Mouse (Mus musculus): ENCODE data around the gene Alk. TPM values are rescaled to one million over a fixed set of nuclear protein-coding genes. Genes with fewer than 3 reads are reported as not detected.

The Alk gene
- polyA plus RNA-seq, 1 experiment from 2014 or later = 0.07 TPM

GRCm38 (mm10) chr17:72414676-72415075 lies 189.8 kb downstream of the Alk start:
- DNase-seq = no peak
- H3K9me3 ChIP-seq (ENCODE audit: low read length) = no peaks in the 10 kb centered on the region
- no peaks in the 10 kb centered on the region for H3K4me1 ChIP-seq (ENCODE audit: insufficient read depth)
- no peak overlapping the region for H3K9ac ChIP-seq (replicated peaks)
- TF ChIP-seq EP300 (IDR thresholded peaks at IDR 0.05; ENCODE audit: low read depth) (no peak), CTCF (IDR thresholded peaks at IDR 0.05; ENCODE audit: low read depth) (no peak)
- H3K27ac ChIP-seq (ENCODE audit: low read depth) = no peak overlapping the region
- ATAC-seq = no peak
- no peak overlapping the region for H3K4me2 ChIP-seq (ENCODE audit: low read depth, low read length)
- H3K27me3 ChIP-seq (ENCODE audit: insufficient read depth, low read length) = no peaks in the 10 kb centered on the region
- no peak overlapping the region for H3K4me3 ChIP-seq (ENCODE audit: low read depth, low read length)
- no peaks in the 10 kb centered on the region for H3K36me3 ChIP-seq (replicated peaks; ENCODE audit: insufficient read depth, low read length)

GRCm38 (mm10) chr17:72404813-72405212 lies 199.6 kb downstream of the Alk start:
- TF ChIP-seq CTCF (IDR thresholded peaks at IDR 0.05; ENCODE audit: low read depth) (no peak), EP300 (IDR thresholded peaks at IDR 0.05; ENCODE audit: low read depth) (no peak)
- ATAC-seq = no peak
- no peaks in the 10 kb centered on the region for H3K9me3 ChIP-seq (ENCODE audit: low read length)
- H3K4me1 ChIP-seq (ENCODE audit: insufficient read depth) = no peaks in the 10 kb centered on the region
- no peaks in the 10 kb centered on the region for H3K27me3 ChIP-seq (ENCODE audit: insufficient read depth, low read length)
- no peak overlapping the region for H3K9ac ChIP-seq (replicated peaks)
- WGBS (ENCODE audit: insufficient replicate concordance) = 64% methylated on average over 2 of the region's 2 CpGs
- no peaks in the 10 kb centered on the region for H3K36me3 ChIP-seq (replicated peaks; ENCODE audit: insufficient read depth, low read length)
- H3K27ac ChIP-seq (ENCODE audit: low read depth) = no peak overlapping the region
- H3K4me2 ChIP-seq (ENCODE audit: low read depth, low read length) = no peak overlapping the region
- DNase-seq = no peak
- no peak overlapping the region for H3K4me3 ChIP-seq (ENCODE audit: low read depth, low read length)

- Histone ChIP-seq H3K4me1 (ENCODE audit: insufficient read depth) (no peaks in the 10 kb centered on the region), H3K9me3 (ENCODE audit: low read length) (no peaks in the 10 kb centered on the region), H3K4me3 (ENCODE audit: low read depth, low read length) (no peak overlapping the region), H3K36me3 (replicated peaks; ENCODE audit: insufficient read depth, low read length) (no peaks in the 10 kb centered on the region), H3K4me2 (ENCODE audit: low read depth, low read length) (no peak overlapping the region), H3K27ac (ENCODE audit: low read depth) (no peak overlapping the region), H3K9ac (replicated peaks) (no peak overlapping the region), H3K27me3 (ENCODE audit: insufficient read depth, low read length) (no peaks in the 10 kb centered on the region)
- DNase-seq = no peak
- WGBS (ENCODE audit: insufficient replicate concordance) = 74% methylated on average over 3 of the region's 3 CpGs
- TF ChIP-seq CTCF (IDR thresholded peaks at IDR 0.05; ENCODE audit: low read depth) (no peak), EP300 (IDR thresholded peaks at IDR 0.05; ENCODE audit: low read depth) (no peak)
- no peak for ATAC-seq
These were observed 202.6 kb downstream of the Alk start for GRCm38 (mm10) chr17:72401861-72402260.

GRCm38 (mm10) chr17:72401349-72401748 lies 203.1 kb downstream of the Alk start:
- Histone ChIP-seq H3K4me2 (ENCODE audit: low read depth, low read length) (no peak overlapping the region), H3K36me3 (replicated peaks; ENCODE audit: insufficient read depth, low read length) (no peaks in the 10 kb centered on the region), H3K4me3 (ENCODE audit: low read depth, low read length) (no peak overlapping the region), H3K9me3 (ENCODE audit: low read length) (no peaks in the 10 kb centered on the region), H3K9ac (replicated peaks) (no peak overlapping the region), H3K4me1 (ENCODE audit: insufficient read depth) (no peaks in the 10 kb centered on the region), H3K27me3 (ENCODE audit: insufficient read depth, low read length) (no peaks in the 10 kb centered on the region), H3K27ac (ENCODE audit: low read depth) (no peak overlapping the region)
- WGBS (ENCODE audit: insufficient replicate concordance) = 81% methylated on average over 2 of the region's 2 CpGs
- ATAC-seq (no peak), DNase-seq (no peak)
- TF ChIP-seq EP300 (IDR thresholded peaks at IDR 0.05; ENCODE audit: low read depth) (no peak), CTCF (IDR thresholded peaks at IDR 0.05; ENCODE audit: low read depth) (no peak)

GRCm38 (mm10) chr17:72399331-72400059 lies 204.9 kb downstream of the Alk start:
- Histone ChIP-seq H3K36me3 (replicated peaks; ENCODE audit: insufficient read depth, low read length) (no peaks in the 10 kb centered on the region), H3K9ac (replicated peaks) (no peak overlapping the region), H3K27ac (ENCODE audit: low read depth) (peak overlapping the region; percentile 72), H3K9me3 (ENCODE audit: low read length) (no peaks in the 10 kb centered on the region), H3K4me3 (ENCODE audit: low read depth, low read length) (no peak overlapping the region), H3K27me3 (ENCODE audit: insufficient read depth, low read length) (no peaks in the 10 kb centered on the region), H3K4me1 (ENCODE audit: insufficient read depth) (no peaks in the 10 kb centered on the region), H3K4me2 (ENCODE audit: low read depth, low read length) (no peak overlapping the region)
- ATAC-seq (peak; percentile 100), DNase-seq (peak; percentile 46)
- WGBS (ENCODE audit: insufficient replicate concordance) = 54% methylated on average over 3 of the region's 3 CpGs
- no peak for TF ChIP-seq EP300 (IDR thresholded peaks at IDR 0.05; ENCODE audit: low read depth)
- no peak for TF ChIP-seq CTCF (IDR thresholded peaks at IDR 0.05; ENCODE audit: low read depth)

- Histone ChIP-seq H3K4me1 (ENCODE audit: insufficient read depth) (no peaks in the 10 kb centered on the region), H3K4me3 (ENCODE audit: low read depth, low read length) (no peak overlapping the region), H3K27me3 (ENCODE audit: insufficient read depth, low read length) (no peaks in the 10 kb centered on the region), H3K9ac (replicated peaks) (no peak overlapping the region), H3K27ac (ENCODE audit: low read depth) (no peak overlapping the region), H3K9me3 (ENCODE audit: low read length) (no peaks in the 10 kb centered on the region), H3K36me3 (replicated peaks; ENCODE audit: insufficient read depth, low read length) (no peaks in the 10 kb centered on the region), H3K4me2 (ENCODE audit: low read depth, low read length) (no peak overlapping the region)
- no peak for TF ChIP-seq CTCF (IDR thresholded peaks at IDR 0.05; ENCODE audit: low read depth)
- TF ChIP-seq EP300 (IDR thresholded peaks at IDR 0.05; ENCODE audit: low read depth) = no peak
- DNase-seq (no peak), ATAC-seq (no peak)
- WGBS (ENCODE audit: insufficient replicate concordance) = 63% methylated on average over 8 of the region's 8 CpGs
These were observed 208.5 kb downstream of the Alk start for GRCm38 (mm10) chr17:72395956-72396355.

All from liver, postnatal 0 days (tissue).